ENCODE assay signal across 13 mouse cellular contexts in genomic region chr8:86222715-86223114, GRCm38 (mm10).
"Had no signal": no experiment of that assay in that cellular context is flagged by ENCODE, and none has a peak within 500 bp of the region (broad histone marks: within the 10 kb centered on the region; RNA-seq: fewer than 3 reads in every experiment).

No protein-coding gene starts in this region.

- DNase-seq: kidney, postnatal 25 days; layer of hippocampus, adult 9-11 months; liver, embryonic 13.5 days; lung, adult 2 months; lung, postnatal 14 days; lung, postnatal 4 days; right cerebral cortex, adult 18-20 months; right cerebral cortex, postnatal 14 days; right cerebral cortex, postnatal 4 days; thymus, adult 2 months; thymus, postnatal 14 days; thymus, postnatal 4 days had no signal

- ATAC-seq: midbrain, embryonic 15.5 days had no signal
